Comparison of ENCODE assay signal across 22 mouse cellular contexts in the genomic region with DNA sequence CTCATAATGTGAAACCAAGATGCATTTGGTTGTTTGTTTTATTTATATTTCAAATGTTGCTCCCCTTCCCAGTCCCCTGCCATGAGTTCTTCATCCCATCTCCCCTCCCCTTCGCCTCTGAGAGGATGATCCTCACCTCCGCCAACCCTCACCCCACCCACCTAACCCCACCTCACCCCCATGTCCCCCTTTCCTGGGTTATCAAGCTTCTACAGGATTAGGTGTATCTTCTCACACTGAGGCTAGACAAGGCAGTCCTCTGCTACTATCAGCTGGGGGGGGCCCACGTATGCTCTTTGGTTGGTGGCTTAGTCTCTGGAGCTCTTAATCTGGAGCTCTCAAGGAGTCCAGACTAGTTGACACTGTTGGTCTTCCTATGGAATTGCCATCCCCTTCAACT. TPM values are rescaled to one million over a fixed set of nuclear protein-coding genes. Genes with fewer than 3 reads are reported as not detected.
"Had no signal": no experiment of that assay in that cellular context is flagged by ENCODE, and none has a peak within 500 bp of the region (broad histone marks: within the 10 kb centered on the region; RNA-seq: fewer than 3 reads in every experiment).

No protein-coding gene starts in this region.

- H3K27me3 ChIP-seq: neural tube, embryonic 13.5 days; neural tube, embryonic 15.5 days; stomach, embryonic 15.5 days had no signal

- H3K36me3 ChIP-seq: neural tube, embryonic 13.5 days; neural tube, embryonic 15.5 days; stomach, embryonic 15.5 days had no signal

- H3K9ac ChIP-seq: neural tube, embryonic 13.5 days; neural tube, embryonic 15.5 days; stomach, embryonic 15.5 days had no signal

- H3K27ac ChIP-seq: neural tube, embryonic 13.5 days; neural tube, embryonic 15.5 days; stomach, embryonic 15.5 days; stomach, postnatal 0 days had no signal

- H3K4me3 ChIP-seq: neural tube, embryonic 13.5 days; neural tube, embryonic 15.5 days; stomach, embryonic 15.5 days had no signal

- H3K9me3 ChIP-seq: neural tube, embryonic 13.5 days; neural tube, embryonic 15.5 days; stomach, embryonic 15.5 days had no signal

- DNase-seq: retina, postnatal 1 day; right cerebral cortex, adult 18-20 months; right cerebral cortex, postnatal 14 days; right cerebral cortex, postnatal 25 days; right cerebral cortex, postnatal 4 days; spleen, adult 18-20 months; thymus, adult 18-20 months; thymus, adult 2 months; thymus, postnatal 14 days; thymus, postnatal 25 days; thymus, postnatal 36 days; thymus, postnatal 4 days had no signal

- H3K4me2 ChIP-seq: neural tube, embryonic 13.5 days; neural tube, embryonic 15.5 days; stomach, embryonic 15.5 days had no signal

- H3K4me1 ChIP-seq: neural tube, embryonic 13.5 days; neural tube, embryonic 15.5 days; stomach, embryonic 15.5 days had no signal

RNA-seq across cellular contexts. Expression of gene Il21, which starts 18.5 kb away (rescaled TPM):
- polyA plus RNA-seq: neural tube, embryonic 13.5 days; neural tube, embryonic 14.5 days; neural tube, embryonic 15.5 days; small intestine, adult 2 months; spleen, adult 2 months; stomach, embryonic 14.5 days; stomach, embryonic 15.5 days; stomach, embryonic 16.5 days; stomach, postnatal 0 days; urinary bladder, adult 2 months had no signal
